Mouse (Mus musculus) cerebellum, postnatal 14 days (tissue): ENCODE data around the gene Dcp1b.

Source experiments
- DNase-seq, 2 experiments: peaks; one replicate each; pipeline ENCODE4 v3.0.0; 2021; ENCODE audit warnings: mixed read lengths in 2 of 2

Dcp1b gene

GRCm38 (mm10) chr6:119235441-119235840 is 60.4 kb downstream of the Dcp1b start:
- DNase-seq: no peak

- no peak for DNase-seq
Measured at GRCm38 (mm10) chr6:119236241-119236640, 61.2 kb downstream of the Dcp1b start, which contains the start of gene Cacna2d4. Gene Cacna2d4, plus strand, starts transcription at chr6:119236526.

- peak; percentile 93 to 99 for DNase-seq
Measured at GRCm38 (mm10) chr6:119237427-119237989, 62.5 kb downstream of the Dcp1b start.

GRCm38 (mm10) chr6:119239341-119240005 is 64.4 kb downstream of the Dcp1b start:
- DNase-seq: peak; percentile 48 to 49

GRCm38 (mm10) chr6:119240256-119240655 is 65.2 kb downstream of the Dcp1b start:
- no peak for DNase-seq

GRCm38 (mm10) chr6:119240871-119241705 is 66.0 kb downstream of the Dcp1b start:
- DNase-seq: peak in 1 of 2 experiments; percentile 47

GRCm38 (mm10) chr6:119246082-119246481 is 71.0 kb downstream of the Dcp1b start:
- DNase-seq: no peak

- DNase-seq: no peak
Measured at GRCm38 (mm10) chr6:119248578-119248977, 73.5 kb downstream of the Dcp1b start.

- no peak for DNase-seq
Measured at GRCm38 (mm10) chr6:119249726-119250125, 74.7 kb downstream of the Dcp1b start.

GRCm38 (mm10) chr6:119251704-119252103 is 76.7 kb downstream of the Dcp1b start:
- DNase-seq: no peak
